Mouse (Mus musculus) neural tube, embryonic 14.5 days (tissue): ENCODE results near the gene G0s2. TPM values are rescaled to one million over a fixed set of nuclear protein-coding genes. Genes with fewer than 3 reads are reported as not detected.

Experiments
- polyA plus RNA-seq: library from polyadenylated mRNA; unstranded; fragments of >200 nt; fragmentation: Nextera tagmentation; extraction: Ambion mirVana; gene quantifications from 2 replicates; pipeline ENCODE4 v1.2.1, GENCODE M21; 2014

Gene G0s2
- polyA plus RNA-seq, 1 experiment from 2014 or later = 6.9 TPM

Other genes with a start within 250 kb of the G0s2 start
- gene Syt14, start 237.4 kb downstream of the G0s2 start, polyA plus RNA-seq = 10.6 and 13.0 TPM in 2 replicates
- gene Diexf, start 142.9 kb downstream of the G0s2 start, polyA plus RNA-seq = 9.1 and 12.6 TPM in 2 replicates
- 0.64 and 0.80 TPM in 2 replicates for gene Irf6, start 120.1 kb downstream of the G0s2 start, polyA plus RNA-seq
- 11.2 and 13.0 TPM in 2 replicates for gene A130010J15Rik, start 105.2 kb downstream of the G0s2 start, polyA plus RNA-seq
- 1.1 and 3.4 TPM in 2 replicates for gene Traf3ip3, start 71.5 kb downstream of the G0s2 start, polyA plus RNA-seq
- 0.23 TPM in 2 replicates for gene Lamb3, start 65.5 kb downstream of the G0s2 start, polyA plus RNA-seq
- gene Hsd11b1, start 9.1 kb downstream of the G0s2 start, polyA plus RNA-seq = not detected in 2 replicates
- gene Camk1g, start 97.1 kb upstream of the G0s2 start, polyA plus RNA-seq = 45.3 and 51.0 TPM in 2 replicates